Mouse (Mus musculus) kidney, adult 2 months (tissue): ENCODE results near the gene Galnt14.

Source experiments
- CTCF ChIP-seq: fragments of 200-500 bp; conservative IDR thresholded peaks from 2 replicates; pipeline ENCODE4 v1.5.1; 2011; ENCODE audit warnings: low read depth, mild to moderate bottlenecking, control low read depth, low read length, moderate library complexity, mixed read lengths; ENCODE audit not compliant: insufficient read depth, insufficient read length
- POLR2A ChIP-seq: fragments of 200-500 bp; IDR thresholded peaks from one replicate; pipeline ENCODE4 v1.6.1; 2011; ENCODE audit warnings: low read depth, low read length, control low read depth

- TF ChIP-seq CTCF (no peak), POLR2A (no peak)
These were observed 161.3 kb downstream of the Galnt14 start for GRCm38 (mm10) chr17:73548783-73549566.
